Mouse (Mus musculus) granulocyte monocyte progenitor cell, adult 5-6 weeks (primary cell): ENCODE data around the gene Mdga1. TPM values are rescaled to one million over a fixed set of nuclear protein-coding genes. Genes with fewer than 3 reads are reported as not detected.

ENCODE experiments used
- ATAC-seq: replicated peaks from 2 replicates; pipeline ENCODE4 v1.8.0; 2016; ENCODE audit warnings: mild to moderate bottlenecking, moderate TSS enrichment, inconsistent platforms; ENCODE audit not compliant: poor library complexity, severe bottlenecking
- total RNA-seq, 2 experiments: library from RNA; stranded (forward) in 1 of 2; stranded (reverse) in 1 of 2; fragments of 200-712, 200-1000 nt in 1 of 2; fragments of >200 nt in 1 of 2; fragmentation: Nextera tagmentation in 1 of 2; gene quantifications; 2 replicates each; pipeline ENCODE4 v1.2.3; 2014 to 2017

Gene Mdga1
- 14.8 and 15.7 TPM in 2 replicates for total RNA-seq (2014; fragmentation: Nextera tagmentation)
- 4.0 and 7.8 TPM in 2 replicates for total RNA-seq (2017)

GRCm38 (mm10) chr17:29970037-29970555 is at the start of gene Mdga1:
Gene Mdga1, minus strand, starts transcription at chr17:29970087.
- ATAC-seq, result no peak

- no peak for ATAC-seq
These were observed 49.2 kb upstream of the Mdga1 start for GRCm38 (mm10) chr17:30018927-30019610.

- ATAC-seq, result no peak
These were observed 44.8 kb upstream of the Mdga1 start for GRCm38 (mm10) chr17:30014660-30015059.

GRCm38 (mm10) chr17:30008392-30008791 is 38.5 kb upstream of the Mdga1 start:
- no peak for ATAC-seq

- ATAC-seq, result no peak
These were observed 38.0 kb upstream of the Mdga1 start for GRCm38 (mm10) chr17:30007883-30008282.

GRCm38 (mm10) chr17:30006877-30007276 is 37.0 kb upstream of the Mdga1 start:
- no peak for ATAC-seq

GRCm38 (mm10) chr17:30005451-30005941 is 35.6 kb upstream of the Mdga1 start:
- peak; percentile 34 for ATAC-seq

- no peak for ATAC-seq
These were observed 35.2 kb upstream of the Mdga1 start for GRCm38 (mm10) chr17:30005103-30005443.

GRCm38 (mm10) chr17:30004203-30005102 is 34.6 kb upstream of the Mdga1 start, which contains the start of gene Zfand3:
Gene Zfand3, plus strand, starts transcription at chr17:30004733.
- peak; percentile 80 for ATAC-seq

GRCm38 (mm10) chr17:29998566-29999295 is 28.8 kb upstream of the Mdga1 start:
- ATAC-seq, result peak; percentile 37; the same call in 1 of the 2 replicates

GRCm38 (mm10) chr17:29997726-29998125 is 27.8 kb upstream of the Mdga1 start:
- no peak for ATAC-seq

- ATAC-seq, result no peak
These were observed 26.1 kb upstream of the Mdga1 start for GRCm38 (mm10) chr17:29995986-29996385.

GRCm38 (mm10) chr17:29994459-29994858 is 24.6 kb upstream of the Mdga1 start:
- no peak for ATAC-seq

- no peak for ATAC-seq
These were observed 24.1 kb upstream of the Mdga1 start for GRCm38 (mm10) chr17:29994011-29994410.

GRCm38 (mm10) chr17:29993488-29993887 is 23.6 kb upstream of the Mdga1 start:
- no peak for ATAC-seq

- ATAC-seq, result peak; percentile 75
These were observed 21.0 kb upstream of the Mdga1 start for GRCm38 (mm10) chr17:29990845-29991244.

GRCm38 (mm10) chr17:29990136-29990535 is 20.2 kb upstream of the Mdga1 start:
- ATAC-seq, result peak; percentile 57

- ATAC-seq, result no peak
These were observed 19.8 kb upstream of the Mdga1 start for GRCm38 (mm10) chr17:29989653-29990052.

- ATAC-seq, result no peak
These were observed 18.3 kb upstream of the Mdga1 start for GRCm38 (mm10) chr17:29988141-29988540.

GRCm38 (mm10) chr17:29985534-29985933 is 15.6 kb upstream of the Mdga1 start:
- ATAC-seq, result no peak
